Mouse (Mus musculus) frontal cortex, postnatal 36 days (tissue): Measurements from ENCODE around the gene Med27.

Experiments
- DNase-seq, 2 experiments: peaks; one replicate each; pipeline ENCODE4 v3.0.0; 2022; ENCODE audit warnings: low spot score in 2 of 2

The Med27 gene

GRCm38 (mm10) chr2:29466396-29466795, 119.8 kb downstream of the Med27 start:
- DNase-seq: no peak

GRCm38 (mm10) chr2:29468517-29468936, 121.9 kb downstream of the Med27 start:
- DNase-seq: peak; percentile 63 to 71

DNA sequence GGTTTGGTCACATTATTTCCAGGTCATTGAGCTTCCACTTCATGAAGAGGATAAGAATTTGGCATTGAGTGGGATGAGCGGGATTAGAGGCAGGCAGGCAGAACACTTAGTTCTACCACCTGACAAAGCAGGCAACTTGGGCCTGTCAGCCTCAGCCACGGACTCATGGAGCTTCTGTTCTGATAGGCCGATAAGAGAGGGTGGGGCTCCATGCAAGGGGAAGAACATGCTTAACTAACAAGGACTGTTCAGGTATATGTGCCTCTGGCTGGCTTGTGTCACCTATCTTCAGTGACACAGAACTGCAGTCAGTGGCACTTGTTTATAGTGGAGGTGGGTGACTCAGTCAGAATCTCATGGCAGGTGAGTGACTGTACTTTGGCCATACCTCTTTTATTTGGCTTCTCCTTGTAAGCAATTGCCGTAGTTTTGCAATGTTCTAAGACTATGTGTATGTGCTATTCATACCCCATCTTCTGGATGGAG, 126.4 kb downstream of the Med27 start:
- no peak for DNase-seq

- no peak for DNase-seq
Observed at GRCm38 (mm10) chr2:29473907-29474306, 127.3 kb downstream of the Med27 start.

DNA sequence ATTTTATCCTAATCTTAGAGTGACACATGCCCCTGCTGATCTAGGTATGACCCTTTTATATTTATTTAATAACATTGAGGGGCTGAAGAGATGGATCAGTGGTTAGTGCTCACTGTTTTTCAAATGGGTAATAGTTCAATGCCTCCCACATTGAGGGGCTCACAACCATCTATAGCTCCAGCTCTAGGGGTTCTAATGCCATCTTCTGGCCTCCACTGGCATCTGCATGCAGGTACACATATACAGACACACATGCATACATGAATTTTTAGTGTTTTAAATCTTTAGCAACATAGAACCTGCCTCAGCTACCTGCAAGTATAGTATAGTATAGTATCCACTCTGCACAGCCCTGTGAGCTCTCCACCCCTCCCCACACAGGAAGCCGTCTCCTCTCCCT, 130.1 kb downstream of the Med27 start:
- DNase-seq: no peak

DNA sequence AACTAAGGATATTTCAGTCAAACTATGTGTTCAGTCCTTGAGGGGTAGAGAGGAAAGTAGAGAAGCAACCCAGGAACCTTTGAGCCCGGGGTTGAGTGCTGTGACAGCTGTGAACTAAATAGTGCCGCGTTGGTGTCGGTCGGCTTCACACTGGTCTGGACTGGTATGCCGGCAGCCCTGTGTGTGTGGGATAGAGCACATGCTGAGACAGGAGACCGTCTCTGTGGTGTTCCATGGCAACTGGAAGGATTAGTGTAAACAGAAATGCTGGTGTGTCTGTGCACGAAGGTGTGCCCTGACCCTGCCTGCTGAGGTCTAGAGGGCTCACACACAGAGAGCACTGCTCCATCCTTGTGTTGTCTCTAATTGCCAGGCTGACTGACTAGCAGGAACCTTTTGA, 135.2 kb downstream of the Med27 start:
- DNase-seq: no peak

DNA sequence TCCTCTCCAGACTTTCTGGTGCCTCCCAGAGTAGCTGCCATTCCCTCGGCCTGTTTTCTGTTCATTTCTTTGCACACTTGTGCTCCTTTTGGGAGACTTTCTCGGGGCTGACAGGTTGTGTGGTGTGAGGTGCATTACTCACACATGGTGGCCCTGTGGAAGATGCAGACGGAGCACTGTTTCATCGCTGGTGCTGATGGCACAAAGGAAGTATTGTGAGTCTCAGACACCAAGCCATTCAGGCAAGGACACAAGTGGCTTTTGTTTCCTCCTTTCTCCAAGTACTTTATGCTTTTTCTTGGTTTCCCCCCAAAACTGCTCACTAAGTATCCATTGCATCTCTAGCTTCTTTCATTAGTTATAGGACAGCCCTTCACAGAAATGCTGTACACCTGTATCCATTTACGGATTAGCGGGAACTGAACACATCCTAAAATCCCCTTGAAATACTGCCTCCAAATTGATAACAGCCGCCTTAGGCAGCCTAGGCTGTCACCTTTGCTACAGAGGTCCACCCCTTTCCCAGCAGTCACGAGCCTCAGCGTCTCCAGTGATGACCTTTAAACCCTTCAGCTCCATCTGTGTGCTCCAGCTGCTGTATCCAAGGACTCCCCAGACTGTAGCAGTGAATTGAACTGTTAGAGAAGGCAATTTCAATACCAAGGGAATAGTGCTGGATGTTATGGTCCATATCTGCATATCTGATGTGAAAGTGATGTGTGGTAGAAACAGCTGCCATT, 136.5 kb downstream of the Med27 start:
- DNase-seq: no peak

DNA sequence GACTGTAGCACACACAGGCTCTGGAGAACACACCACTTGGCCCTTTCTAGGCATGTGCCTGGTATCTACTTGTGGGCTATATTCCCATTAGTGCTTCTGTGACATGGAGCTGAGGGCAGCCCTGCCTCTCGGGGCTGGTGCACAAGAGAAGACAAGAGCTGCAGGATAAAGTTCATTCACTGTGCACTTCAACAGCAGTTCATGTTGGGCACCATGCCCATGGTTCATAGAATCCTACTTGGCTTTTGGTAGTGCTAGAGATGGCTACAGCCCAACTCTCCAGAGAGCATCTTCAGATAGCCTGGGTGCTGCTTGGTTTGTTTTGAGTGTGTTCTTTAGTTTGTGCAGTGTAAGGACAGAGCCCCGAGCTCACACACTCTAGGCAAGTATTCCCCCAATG, 138.9 kb downstream of the Med27 start:
- DNase-seq: no peak

GRCm38 (mm10) chr2:29486491-29486890, 139.9 kb downstream of the Med27 start:
- no peak for DNase-seq

- no peak for DNase-seq
Observed at GRCm38 (mm10) chr2:29487652-29488051, 141.0 kb downstream of the Med27 start.

DNA sequence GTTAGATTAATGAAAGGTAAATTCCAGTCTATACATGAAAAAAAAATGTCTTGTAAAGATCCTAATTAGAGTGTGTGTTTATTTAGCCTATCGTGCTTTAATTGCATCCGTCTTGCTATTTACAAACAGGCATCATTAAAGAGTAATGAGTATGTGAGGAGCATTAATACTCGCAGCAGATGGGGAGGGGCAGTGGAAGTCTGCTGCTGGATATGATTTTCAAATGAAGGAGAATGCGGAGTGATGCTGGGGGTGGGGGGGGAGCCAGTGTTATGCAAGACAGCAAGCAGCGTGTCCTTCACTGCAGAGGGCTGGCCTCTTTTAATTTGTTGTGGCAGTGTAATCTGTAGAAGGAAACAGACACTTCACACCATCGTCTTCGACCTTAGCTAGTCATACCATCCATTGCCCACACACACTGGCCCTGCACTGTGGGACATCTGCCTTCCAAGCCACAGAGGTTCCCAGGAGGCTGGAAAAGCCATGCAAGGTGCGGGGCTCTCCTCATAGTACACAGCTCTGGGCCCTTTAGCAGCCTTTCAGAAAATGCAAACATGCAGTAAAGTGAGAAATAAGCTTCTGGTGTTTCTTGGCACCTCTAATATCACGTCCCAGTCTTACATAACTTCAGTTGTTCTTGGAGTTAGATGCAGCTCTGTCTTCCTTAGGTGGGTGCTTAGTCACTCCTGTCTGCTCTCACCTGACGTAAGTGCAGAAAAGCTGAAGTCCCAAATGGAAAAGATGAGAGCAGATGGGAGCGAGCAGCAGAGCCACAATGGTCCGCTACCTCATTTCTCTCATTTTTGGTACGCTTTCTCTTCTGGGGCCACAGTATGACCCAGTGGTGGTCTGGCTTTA, 142.0 kb downstream of the Med27 start:
- no peak for DNase-seq

DNA sequence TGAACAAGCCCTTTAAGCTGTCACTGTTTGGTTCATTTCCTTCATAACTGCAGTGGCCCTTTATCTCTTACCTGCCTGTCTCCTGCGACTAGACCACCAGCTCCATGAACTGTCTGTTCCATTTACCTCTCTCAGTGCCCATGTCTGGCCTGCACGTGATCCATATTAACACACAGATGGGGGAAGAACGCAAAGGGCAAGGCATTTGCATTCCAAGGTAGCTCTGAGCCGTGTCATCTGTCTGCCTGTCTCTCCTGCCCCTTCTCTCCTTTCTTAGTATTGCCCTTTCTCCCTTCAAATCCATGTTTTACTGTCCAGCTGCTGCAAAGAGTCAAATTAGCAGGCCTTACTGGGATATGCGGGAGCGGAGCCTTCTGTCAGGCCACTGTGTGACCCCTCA, 145.0 kb downstream of the Med27 start:
- no peak for DNase-seq

DNA sequence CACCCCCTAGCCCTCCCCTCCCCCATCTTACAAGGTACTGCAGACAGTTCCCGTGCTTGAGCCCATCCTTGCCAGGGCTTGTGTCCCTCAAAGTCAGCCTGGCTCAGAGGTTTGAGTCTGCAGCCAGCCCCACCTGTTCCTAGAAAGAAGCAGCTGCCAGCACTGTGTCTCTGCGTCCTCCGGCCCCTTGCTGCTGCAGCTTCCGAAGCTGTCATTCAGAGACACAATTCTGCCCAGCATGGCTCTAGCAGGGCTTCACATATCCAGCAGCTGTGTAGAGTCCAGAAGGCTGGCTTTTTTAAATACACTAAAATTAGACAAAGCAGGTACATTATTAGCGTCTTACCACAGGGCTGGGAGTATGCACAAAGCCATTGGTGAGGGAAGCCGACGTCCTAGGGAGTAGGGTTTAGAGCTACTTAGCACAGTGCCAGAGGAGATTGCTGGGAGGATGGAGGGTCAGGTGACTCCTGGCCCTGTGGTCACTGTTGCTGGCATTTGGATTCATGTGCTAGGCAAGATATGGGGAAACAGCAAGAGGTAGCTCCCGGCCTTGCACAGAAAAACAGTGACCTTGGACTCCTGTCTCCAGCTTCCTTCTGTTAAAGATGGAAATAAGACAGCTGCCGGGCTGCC, 146.9 kb downstream of the Med27 start:
- DNase-seq: no peak

- no peak for DNase-seq
Observed at GRCm38 (mm10) chr2:29495271-29495670, 148.7 kb downstream of the Med27 start.

DNA sequence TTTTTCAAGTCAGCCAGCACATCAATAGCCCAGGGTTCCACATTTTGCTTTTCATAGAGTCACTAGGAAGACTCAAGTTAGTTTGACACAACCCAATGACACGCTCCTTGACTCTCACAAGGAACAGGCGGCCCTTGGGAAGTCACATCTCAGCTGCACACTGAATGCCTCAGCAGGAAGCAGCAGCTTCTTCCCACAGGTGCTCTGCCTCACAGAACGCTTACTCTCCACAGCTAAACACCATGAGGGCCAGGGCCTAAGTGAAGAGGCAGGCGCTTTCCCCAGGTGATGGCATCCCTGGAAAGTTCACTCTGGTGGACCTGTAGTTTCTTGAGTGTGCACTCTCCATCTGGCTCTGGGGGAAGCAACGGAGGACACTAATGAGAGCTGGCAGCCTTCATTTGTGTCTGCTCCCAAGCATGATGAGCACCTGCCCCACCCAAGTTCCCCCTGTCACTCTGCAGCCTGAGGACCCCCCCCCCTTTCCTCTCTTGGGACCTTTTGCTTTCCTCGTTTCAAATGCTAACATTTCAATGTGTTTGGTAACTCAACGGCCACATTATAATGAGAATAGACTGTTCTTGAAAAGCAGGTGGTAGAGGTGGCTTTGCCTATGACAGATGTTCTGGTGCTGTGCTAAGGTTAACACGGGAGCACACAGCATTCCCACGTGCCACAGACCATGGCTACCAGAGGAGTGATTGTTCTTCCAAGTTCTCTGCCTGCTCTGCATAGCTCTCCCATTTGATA, 154.2 kb downstream of the Med27 start:
- no peak for DNase-seq

- DNase-seq: no peak
Observed at GRCm38 (mm10) chr2:29501381-29501780, 154.8 kb downstream of the Med27 start.

DNA sequence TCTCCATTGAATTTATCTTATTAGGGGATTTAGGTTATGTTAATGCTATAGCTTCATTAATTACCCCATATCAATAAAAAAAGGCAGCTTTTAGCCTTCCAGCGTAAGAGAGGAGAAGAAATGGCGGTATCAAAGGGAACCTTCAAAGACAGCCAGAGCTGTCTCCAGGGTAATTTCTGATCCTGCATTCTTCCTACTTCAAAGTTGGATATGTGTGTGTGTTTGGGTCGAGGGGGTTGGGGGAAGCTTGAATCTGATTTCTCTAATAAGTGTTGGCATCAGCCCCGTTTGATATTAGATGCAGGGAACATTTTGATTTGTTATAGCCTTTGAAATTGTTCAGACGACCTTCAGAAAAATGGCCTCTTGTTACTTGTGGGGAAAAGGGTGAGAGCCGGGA, 158.2 kb downstream of the Med27 start:
- DNase-seq: no peak

- no peak for DNase-seq
Observed at GRCm38 (mm10) chr2:29506411-29506810, 159.8 kb downstream of the Med27 start.

DNA sequence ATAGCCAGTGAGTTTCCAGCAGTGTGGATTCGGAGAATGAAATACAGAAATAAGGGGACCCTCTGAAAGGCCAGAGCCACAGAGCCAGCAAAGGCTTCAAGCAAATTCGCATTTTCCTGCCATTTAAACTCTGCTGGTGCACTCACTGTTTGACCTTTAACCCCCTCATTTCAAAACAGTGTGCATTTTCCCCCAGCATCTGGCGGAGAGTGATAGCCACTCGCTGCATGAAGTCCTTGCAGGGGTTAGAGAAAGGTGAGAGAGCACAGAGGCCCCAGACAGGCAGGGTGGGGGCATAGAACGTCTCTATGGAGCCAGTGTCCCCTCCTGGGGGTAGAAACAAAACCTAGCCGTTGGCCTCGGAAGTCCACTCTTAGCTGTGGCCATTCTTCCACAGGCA, 166.5 kb downstream of the Med27 start:
- no peak for DNase-seq

- DNase-seq: no peak
Observed at GRCm38 (mm10) chr2:29514836-29515235, 168.2 kb downstream of the Med27 start.

DNA sequence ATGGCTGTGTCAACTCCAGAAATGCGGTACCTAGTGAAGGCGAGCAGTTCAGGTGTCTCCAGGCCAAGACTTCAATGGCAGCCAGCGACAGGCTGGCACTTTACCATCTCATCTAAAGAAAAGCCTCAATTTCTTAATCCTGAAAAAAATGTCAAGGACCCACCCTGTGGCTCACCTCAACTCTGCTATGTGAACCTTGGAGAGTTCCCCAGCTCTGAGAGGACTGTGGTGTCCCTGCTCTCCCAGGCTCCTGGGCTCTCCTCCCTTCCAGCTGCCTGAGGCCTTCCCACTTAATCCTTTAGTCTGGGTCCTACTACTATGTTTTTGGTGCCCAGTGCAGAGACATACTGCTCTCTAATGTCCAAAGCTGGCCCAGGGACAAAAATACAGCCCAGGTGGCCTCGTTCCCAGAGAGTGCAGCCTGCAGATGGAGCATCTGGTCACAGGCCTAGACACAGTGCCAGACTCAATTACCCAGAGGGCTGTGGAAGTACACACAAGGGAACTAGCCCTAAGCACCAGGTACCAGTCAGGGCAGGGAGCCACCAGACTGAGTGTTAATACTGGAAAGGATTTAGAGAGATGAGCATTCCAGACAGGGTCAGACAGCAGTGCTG, 169.3 kb downstream of the Med27 start:
- no peak for DNase-seq
